Mouse (Mus musculus) forebrain, embryonic 12.5 days (tissue): ENCODE measurements around the gene Prdm2. TPM values are rescaled to one million over a fixed set of nuclear protein-coding genes. Genes with fewer than 3 reads are reported as not detected.

ENCODE experiments used
- ATAC-seq: fragments of 200-750 bp; cut with Nextera tagmentation; 2 replicates; pipeline ENCODE4 v1.8.0; 2017; ENCODE audit warnings: moderate TSS enrichment; ENCODE audit not compliant: low FRiP score
- H3K27ac ChIP-seq: fragments of 300-500 bp; sonication (generic); 2 replicates; pipeline ENCODE4 v1.5.1; 2016; ENCODE audit warnings: mild to moderate bottlenecking
- H3K27me3 ChIP-seq: fragments of 300-500 bp; sonication (generic); 2 replicates; pipeline ENCODE4 v1.6.1; 2016; ENCODE audit warnings: mild to moderate bottlenecking
- H3K36me3 ChIP-seq: fragments of 300-500 bp; sonication (generic); replicated peaks from 2 replicates; pipeline ENCODE4 v1.6.1; 2016; ENCODE audit warnings: mild to moderate bottlenecking
- H3K4me1 ChIP-seq: fragments of 300-500 bp; sonication (generic); 2 replicates; pipeline ENCODE4 v1.6.1; 2016
- H3K4me2 ChIP-seq: fragments of 300-500 bp; sonication (generic); 2 replicates; pipeline ENCODE4 v1.6.1; 2016; ENCODE audit warnings: mild to moderate bottlenecking, moderate library complexity
- H3K4me3 ChIP-seq: fragments of 300-500 bp; sonication (generic); replicated peaks from 2 replicates; pipeline ENCODE4 v1.5.1; 2016; ENCODE audit warnings: mild to moderate bottlenecking
- H3K9ac ChIP-seq: fragments of 300-500 bp; sonication (generic); 2 replicates; pipeline ENCODE4 v1.6.1; 2016; ENCODE audit warnings: mild to moderate bottlenecking
- H3K9me3 ChIP-seq: fragments of 300-500 bp; sonication (generic); 2 replicates; pipeline ENCODE4 v1.6.1; 2016
- WGBS: fragments of 180-500 bp; shearing (Covaris S2); methylation state at CpG from one replicate; pipeline ENCODE4 v1.1.7; 2016; 5-methylcytosine and 5-hydroxymethylcytosine counted together
- polyA plus RNA-seq: library from polyadenylated mRNA; unstranded; fragments of >200 nt; fragmentation: Nextera tagmentation; extraction: Ambion mirVana; gene quantifications from 2 replicates; pipeline ENCODE4 v1.2.1, GENCODE M21; 2016

Gene Prdm2
- polyA plus RNA-seq, 1 experiment from 2014 or later: 17.0 TPM

GRCm38 (mm10) chr4:143141645-143142259 lies 71.0 kb downstream of the Prdm2 start:
- peaks cover 13% of the 10 kb centered on the region; the same call in 1 of the 2 replicates for H3K4me1 ChIP-seq
- H3K9ac ChIP-seq: no peak overlapping the region
- H3K27ac ChIP-seq: no peak overlapping the region
- H3K36me3 ChIP-seq: peaks cover 30% of the 10 kb centered on the region
- ATAC-seq: no peak
- H3K4me3 ChIP-seq: no peak overlapping the region
- no peak overlapping the region for H3K4me2 ChIP-seq
- H3K9me3 ChIP-seq: no peaks in the 10 kb centered on the region
- 88% methylated on average over 12 of the region's 12 CpGs for WGBS
- H3K27me3 ChIP-seq: no peaks in the 10 kb centered on the region

DNA sequence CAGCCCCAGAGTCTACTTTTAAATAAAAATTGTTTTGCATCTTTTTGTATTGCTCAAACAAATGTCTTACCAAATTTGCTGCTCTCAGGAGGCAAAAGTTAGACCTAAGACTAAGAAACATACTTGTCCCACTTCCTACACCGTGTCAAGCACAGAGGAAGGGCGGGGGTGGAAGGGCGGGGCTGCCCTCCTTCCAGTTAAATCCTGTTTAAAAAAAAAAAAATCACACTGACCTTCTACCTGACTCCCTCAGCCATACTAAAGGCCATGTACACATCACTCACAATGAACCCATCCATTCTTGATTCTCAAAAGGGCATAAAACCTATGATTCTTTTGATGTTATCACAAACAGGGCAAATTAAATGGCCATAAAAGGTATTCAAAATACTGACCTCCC lies 71.9 kb downstream of the Prdm2 start:
- Histone ChIP-seq H3K4me1 (peaks cover 13% of the 10 kb centered on the region; the same call in 1 of the 2 replicates), H3K36me3 (peaks cover 36% of the 10 kb centered on the region), H3K27me3 (no peaks in the 10 kb centered on the region), H3K4me3 (no peak overlapping the region), H3K9ac (no peak overlapping the region), H3K9me3 (no peaks in the 10 kb centered on the region), H3K27ac (no peak overlapping the region), H3K4me2 (no peak overlapping the region)
- 97% methylated on average over 3 of the region's 3 CpGs for WGBS
- ATAC-seq: no peak

DNA sequence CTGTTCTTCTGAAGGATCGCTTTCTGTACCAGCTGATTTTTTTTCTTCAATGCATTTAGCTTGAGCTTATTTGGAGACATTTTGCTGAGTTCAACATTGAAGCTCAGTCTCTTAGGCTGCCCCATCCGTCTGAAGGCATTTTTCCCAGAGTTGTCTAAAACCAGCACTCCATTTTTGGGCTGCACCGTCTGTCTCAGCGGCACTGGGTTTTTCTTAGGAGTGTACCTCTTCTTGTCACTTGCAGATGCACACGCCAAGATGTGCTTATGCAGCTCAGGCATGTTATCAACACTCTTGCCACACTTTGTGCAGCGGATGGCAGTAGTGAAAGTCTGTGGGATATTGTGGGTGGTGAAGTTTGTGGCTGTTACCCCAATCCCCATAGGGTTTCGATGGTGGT lies 80.4 kb downstream of the Prdm2 start:
- H3K27me3 ChIP-seq: no peaks in the 10 kb centered on the region
- no peak overlapping the region for H3K4me2 ChIP-seq
- no peak overlapping the region for H3K27ac ChIP-seq
- WGBS: 96% methylated on average over 7 of the region's 7 CpGs
- no peak overlapping the region for H3K4me3 ChIP-seq
- no peak overlapping the region for H3K9ac ChIP-seq
- peaks cover 90% of the 10 kb centered on the region for H3K36me3 ChIP-seq
- no peak for ATAC-seq
- H3K4me1 ChIP-seq: no peaks in the 10 kb centered on the region
- H3K9me3 ChIP-seq: no peaks in the 10 kb centered on the region

DNA sequence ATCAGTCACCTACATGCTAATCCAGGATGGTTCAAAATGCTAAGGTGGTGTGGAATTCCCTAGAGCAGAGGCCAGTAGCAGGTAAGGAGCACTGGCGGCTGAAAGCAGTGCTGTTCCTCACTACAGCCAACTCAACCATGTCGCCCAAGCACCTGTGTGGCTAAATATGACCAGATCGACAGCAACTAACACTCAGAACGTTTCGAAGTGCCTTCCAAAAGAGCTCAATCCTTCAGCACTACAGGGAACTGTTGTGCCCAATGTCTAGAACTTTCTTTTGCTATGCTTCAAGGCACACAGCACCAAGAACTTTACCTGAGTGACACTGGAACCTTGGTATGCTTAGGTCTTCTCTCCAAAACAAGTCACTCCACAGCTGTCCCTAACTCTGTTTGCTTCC lies 82.4 kb downstream of the Prdm2 start:
- WGBS: 96% methylated on average over 5 of the region's 5 CpGs
- no peak overlapping the region for H3K27ac ChIP-seq
- no peaks in the 10 kb centered on the region for H3K9me3 ChIP-seq
- no peak overlapping the region for H3K9ac ChIP-seq
- H3K4me3 ChIP-seq: no peak overlapping the region
- peaks cover 88% of the 10 kb centered on the region for H3K36me3 ChIP-seq
- no peak for ATAC-seq
- H3K27me3 ChIP-seq: no peaks in the 10 kb centered on the region
- H3K4me1 ChIP-seq: no peaks in the 10 kb centered on the region
- H3K4me2 ChIP-seq: no peak overlapping the region

DNA sequence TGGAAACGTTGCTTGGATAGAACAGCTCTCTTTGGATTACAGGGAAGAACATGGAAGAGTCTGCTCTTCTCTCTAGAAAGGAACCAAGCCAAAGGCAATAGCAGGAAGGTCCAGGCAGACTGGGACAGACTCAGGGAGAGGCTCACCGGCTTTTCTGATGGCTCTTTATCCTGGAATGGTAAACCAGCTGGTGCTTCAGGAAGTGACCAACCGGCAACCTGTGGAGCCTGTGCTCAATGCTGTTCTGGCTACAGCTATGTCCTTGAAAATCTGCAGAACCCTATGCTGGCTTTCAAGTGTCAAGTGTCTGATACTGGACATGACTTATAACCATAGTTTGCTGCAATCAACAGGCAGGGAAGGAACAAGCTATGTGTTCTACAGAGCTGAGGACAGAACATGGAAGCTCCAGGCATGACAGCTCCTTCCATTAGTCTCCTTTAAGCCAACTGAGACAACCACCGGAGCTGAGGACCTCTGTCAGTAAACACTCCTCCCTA lies 83.5 kb downstream of the Prdm2 start:
- Histone ChIP-seq H3K9ac (no peak overlapping the region), H3K4me2 (no peak overlapping the region), H3K27me3 (no peaks in the 10 kb centered on the region), H3K4me1 (no peaks in the 10 kb centered on the region; the same call in 1 of the 2 replicates), H3K4me3 (no peak overlapping the region), H3K27ac (no peak overlapping the region), H3K9me3 (no peaks in the 10 kb centered on the region), H3K36me3 (peaks cover 77% of the 10 kb centered on the region)
- no peak for ATAC-seq
- 94% methylated on average over 4 of the region's 4 CpGs for WGBS

DNA sequence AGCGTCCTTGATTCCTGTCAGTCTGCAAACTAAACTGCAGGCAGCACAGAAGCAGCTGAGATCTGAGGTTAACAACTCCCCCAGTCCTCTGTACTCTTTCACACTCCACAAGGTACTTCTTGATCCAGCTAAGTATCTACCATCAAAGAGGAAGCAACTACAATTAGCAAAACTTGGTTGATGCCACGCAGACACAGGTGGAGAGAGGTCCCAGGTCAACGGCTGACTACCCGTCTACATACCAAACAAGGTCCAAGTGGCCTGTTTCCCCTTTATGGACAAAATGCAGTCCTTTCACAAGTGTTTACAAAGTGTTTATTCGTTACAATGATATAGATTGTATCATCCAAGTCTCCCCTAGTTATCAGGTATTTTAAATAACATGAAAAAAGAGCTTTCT lies 85.6 kb downstream of the Prdm2 start:
- no peaks in the 10 kb centered on the region for H3K27me3 ChIP-seq
- WGBS: 91% methylated on average over 5 of the region's 5 CpGs

GRCm38 (mm10) chr4:143126476-143126875 lies 86.3 kb downstream of the Prdm2 start:
- Histone ChIP-seq H3K27ac (no peak overlapping the region), H3K36me3 (peaks cover 49% of the 10 kb centered on the region), H3K9ac (no peak overlapping the region), H3K4me2 (no peak overlapping the region), H3K9me3 (no peaks in the 10 kb centered on the region), H3K27me3 (no peaks in the 10 kb centered on the region), H3K4me1 (no peaks in the 10 kb centered on the region; the same call in 1 of the 2 replicates), H3K4me3 (no peak overlapping the region)
- ATAC-seq: no peak
- 95% methylated on average over 14 of the region's 14 CpGs for WGBS

More for the DNA sequence above, 85.6 kb downstream of the Prdm2 start:
- Histone ChIP-seq H3K27ac (no peak overlapping the region), H3K9me3 (no peaks in the 10 kb centered on the region), H3K36me3 (peaks cover 56% of the 10 kb centered on the region), H3K4me3 (no peak overlapping the region), H3K4me1 (no peaks in the 10 kb centered on the region; the same call in 1 of the 2 replicates), H3K9ac (no peak overlapping the region), H3K4me2 (no peak overlapping the region)
- no peak for ATAC-seq

GRCm38 (mm10) chr4:143125290-143125689 lies 87.5 kb downstream of the Prdm2 start:
- no peak for ATAC-seq
- H3K9ac ChIP-seq: no peak overlapping the region

GRCm38 (mm10) chr4:143123043-143123442 lies 89.8 kb downstream of the Prdm2 start:
- H3K9me3 ChIP-seq: no peaks in the 10 kb centered on the region
- H3K36me3 ChIP-seq: peaks cover 20% of the 10 kb centered on the region
- no peak overlapping the region for H3K4me2 ChIP-seq
- no peak for ATAC-seq
- no peak overlapping the region for H3K27ac ChIP-seq
- H3K4me1 ChIP-seq: peaks cover 9% of the 10 kb centered on the region; the same call in 1 of the 2 replicates
- H3K4me3 ChIP-seq: no peak overlapping the region
- H3K27me3 ChIP-seq: no peaks in the 10 kb centered on the region
- 90% methylated on average over 10 of the region's 10 CpGs for WGBS
- H3K9ac ChIP-seq: no peak overlapping the region

More at GRCm38 (mm10) chr4:143125290-143125689, 87.5 kb downstream of the Prdm2 start:
- H3K4me2 ChIP-seq: no peak overlapping the region
- H3K4me1 ChIP-seq: peaks cover under 1% of the 10 kb centered on the region; the same call in 1 of the 2 replicates
- H3K4me3 ChIP-seq: no peak overlapping the region
- 81% methylated on average over 6 of the region's 6 CpGs for WGBS
- peaks cover 39% of the 10 kb centered on the region for H3K36me3 ChIP-seq
- H3K27ac ChIP-seq: no peak overlapping the region
- no peaks in the 10 kb centered on the region for H3K9me3 ChIP-seq
- no peaks in the 10 kb centered on the region for H3K27me3 ChIP-seq

GRCm38 (mm10) chr4:143121174-143121573 lies 91.6 kb downstream of the Prdm2 start:
- 87% methylated on average over 3 of the region's 3 CpGs for WGBS
- H3K4me1 ChIP-seq: peaks cover 10% of the 10 kb centered on the region; the same call in 1 of the 2 replicates
- ATAC-seq: no peak
- peaks cover 6% of the 10 kb centered on the region for H3K36me3 ChIP-seq
- H3K27ac ChIP-seq: no peak overlapping the region
- no peaks in the 10 kb centered on the region for H3K27me3 ChIP-seq
- no peak overlapping the region for H3K4me2 ChIP-seq
- H3K9me3 ChIP-seq: no peaks in the 10 kb centered on the region
- H3K4me3 ChIP-seq: no peak overlapping the region
- H3K9ac ChIP-seq: no peak overlapping the region

DNA sequence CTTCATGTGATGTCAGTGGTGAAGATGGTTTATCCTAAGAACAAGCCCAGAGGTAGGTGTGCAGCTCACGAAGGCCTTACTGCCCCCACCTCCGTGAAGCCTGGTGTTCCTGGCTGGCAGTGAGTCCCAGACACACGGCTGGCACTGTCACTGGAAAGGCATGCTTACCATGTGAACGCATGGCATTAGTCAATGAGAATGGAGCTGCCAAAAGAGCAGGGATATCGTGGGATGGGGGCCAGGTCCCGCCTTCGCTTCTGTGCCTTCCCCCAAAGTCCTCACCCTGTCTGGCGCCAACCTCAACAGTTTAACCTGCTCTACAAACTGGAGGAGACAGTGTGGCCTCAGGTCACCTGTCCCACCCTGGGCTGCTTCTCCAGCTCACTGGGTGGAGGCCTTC lies 92.8 kb downstream of the Prdm2 start:
- WGBS: 88% methylated on average over 8 of the region's 8 CpGs
- Histone ChIP-seq H3K27ac (no peak overlapping the region), H3K36me3 (peaks cover 4% of the 10 kb centered on the region), H3K4me1 (peaks cover 14% of the 10 kb centered on the region; the same call in 1 of the 2 replicates), H3K4me2 (no peak overlapping the region), H3K27me3 (no peaks in the 10 kb centered on the region), H3K4me3 (no peak overlapping the region), H3K9ac (no peak overlapping the region), H3K9me3 (no peaks in the 10 kb centered on the region)
- no peak for ATAC-seq

DNA sequence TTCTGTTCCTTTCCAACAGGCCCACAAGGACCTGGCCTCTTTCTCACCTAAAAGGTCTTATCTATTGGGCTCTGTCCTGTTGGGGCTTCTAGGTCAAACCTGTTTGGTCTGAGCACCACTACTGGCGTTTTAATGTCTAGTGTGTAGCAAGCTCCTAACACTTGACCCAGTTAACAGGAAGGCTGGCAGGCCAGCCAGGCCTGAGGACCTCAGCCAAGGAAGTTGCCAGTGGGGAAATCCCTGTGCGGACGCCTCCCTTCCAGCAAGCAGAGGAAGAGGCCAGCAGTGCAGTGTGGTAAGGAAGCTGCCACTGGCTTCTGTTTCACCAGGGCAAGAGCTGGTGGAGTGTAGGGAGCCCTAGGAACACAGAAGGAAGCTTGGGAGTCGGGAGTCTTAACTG lies 94.0 kb downstream of the Prdm2 start:
- peaks cover 4% of the 10 kb centered on the region for H3K36me3 ChIP-seq
- no peak for ATAC-seq
- no peaks in the 10 kb centered on the region for H3K9me3 ChIP-seq
- no peaks in the 10 kb centered on the region for H3K27me3 ChIP-seq
- H3K9ac ChIP-seq: no peak overlapping the region
- no peak overlapping the region for H3K4me2 ChIP-seq
- H3K4me3 ChIP-seq: no peak overlapping the region
- peaks cover 21% of the 10 kb centered on the region for H3K4me1 ChIP-seq
- WGBS: 65% methylated on average over 4 of the region's 4 CpGs
- no peak overlapping the region for H3K27ac ChIP-seq

DNA sequence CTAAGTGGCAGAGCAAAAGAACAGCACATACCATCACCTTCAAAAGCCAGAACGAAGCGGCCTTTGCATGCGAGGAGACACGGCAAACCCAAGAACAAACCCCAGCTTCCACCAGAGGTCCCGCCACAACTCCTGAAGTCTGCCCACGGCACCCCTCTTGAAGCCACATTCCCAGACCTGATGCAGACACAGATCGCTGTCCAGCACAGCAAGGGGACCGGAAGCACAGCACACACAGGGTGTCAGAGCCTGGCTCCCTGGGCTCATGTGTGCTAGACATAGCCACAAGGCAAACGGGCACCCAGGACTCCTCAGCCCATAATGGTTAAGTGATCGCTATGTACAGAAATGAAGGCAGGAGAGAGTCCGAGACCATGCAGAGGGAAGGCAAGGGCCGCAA lies 96.9 kb downstream of the Prdm2 start:
- Histone ChIP-seq H3K9ac (no peak overlapping the region), H3K4me2 (no peak overlapping the region), H3K36me3 (peaks cover 15% of the 10 kb centered on the region), H3K27ac (no peak overlapping the region), H3K27me3 (no peaks in the 10 kb centered on the region), H3K4me1 (peaks cover 23% of the 10 kb centered on the region), H3K4me3 (no peak overlapping the region), H3K9me3 (no peaks in the 10 kb centered on the region)
- WGBS: 87% methylated on average over 12 of the region's 12 CpGs
- no peak for ATAC-seq
